Mouse (Mus musculus): Measurements from ENCODE around the gene Oas1h.

- TF ChIP-seq POLR2A (IDR thresholded peaks at IDR 0.05; ENCODE audit: borderline replicate concordance, extremely low read depth, low read depth, low read length), result no peak
- TF ChIP-seq CTCF (IDR thresholded peaks at IDR 0.05; ENCODE audit: insufficient read depth, low read length), result no peak
These were observed 8.9 kb downstream of the Oas1h start for GRCm38 (mm10) chr5:120870081-120870480.
